Mouse (Mus musculus) C2C12 (cell line): ENCODE measurements around the gene Bmper. TPM values are rescaled to one million over a fixed set of nuclear protein-coding genes. Genes with fewer than 3 reads are reported as not detected.

Source experiments
- H3K27me3 ChIP-seq: one replicate; pipeline ENCODE4 v1.6.1; 2011; ENCODE audit not compliant: control insufficient read depth, insufficient read depth, insufficient read length
- H3K36me3 ChIP-seq: one replicate; pipeline ENCODE4 v1.6.1; 2011; ENCODE audit not compliant: control insufficient read depth, insufficient read depth
- H3K4me3 ChIP-seq: one replicate; pipeline ENCODE4 v1.5.1; 2011; ENCODE audit warnings: mild to moderate bottlenecking, control low read depth; ENCODE audit not compliant: poor library complexity, insufficient read depth, severe bottlenecking
- H3K79me2 ChIP-seq: one replicate; pipeline ENCODE4 v1.6.1; 2011; ENCODE audit not compliant: control insufficient read depth, insufficient read depth
- H3K79me3 ChIP-seq: one replicate; pipeline ENCODE4 v1.6.1; 2011; ENCODE audit warnings: low read depth, control low read depth
- H3ac ChIP-seq: one replicate; pipeline ENCODE3; 2011; ENCODE audit warnings: low read depth; ENCODE audit not compliant: control insufficient read depth, insufficient read length
- CEBPB ChIP-seq: IDR thresholded peaks from one replicate; pipeline ENCODE4 v1.6.1; 2011; ENCODE audit warnings: low read depth, mild to moderate bottlenecking, control low read depth, moderate library complexity
- CTCF ChIP-seq: IDR thresholded peaks from one replicate; pipeline ENCODE4 v1.5.1; 2011; ENCODE audit not compliant: control insufficient read depth, insufficient read depth, insufficient read length
- FOSL1 ChIP-seq: IDR thresholded peaks from one replicate; pipeline ENCODE4 v1.8.0; 2011; ENCODE audit warnings: mild to moderate bottlenecking, low read length; ENCODE audit not compliant: poor library complexity, insufficient read depth, severe bottlenecking
- MAX ChIP-seq: IDR thresholded peaks from one replicate; pipeline ENCODE4 v1.6.1; 2011; ENCODE audit warnings: mild to moderate bottlenecking, control low read depth
- MYOD1 ChIP-seq: IDR thresholded peaks from one replicate; pipeline ENCODE4 v1.6.1; 2011; ENCODE audit warnings: low read depth; ENCODE audit not compliant: control insufficient read depth, insufficient read length
- MYOG ChIP-seq: IDR thresholded peaks from one replicate; pipeline ENCODE4 v1.6.1; 2011; ENCODE audit not compliant: control insufficient read depth, insufficient read length; ENCODE audit errors: extremely low read depth
- USF1 ChIP-seq: IDR thresholded peaks from one replicate; pipeline ENCODE4 v1.6.1; 2011; ENCODE audit warnings: low read depth, mild to moderate bottlenecking, control low read depth, moderate library complexity
- polyA plus RNA-seq: library from polyadenylated mRNA; unstranded; fragments of >200 nt; fragmentation: generic; extraction: Trizol; gene quantifications from one replicate; pipeline ENCODE4 v1.2.1, GENCODE M21; 2012; ENCODE audit warnings: missing spikeins

Gene Bmper
- polyA plus RNA-seq, 1 experiment, result 1.2 TPM

DNA sequence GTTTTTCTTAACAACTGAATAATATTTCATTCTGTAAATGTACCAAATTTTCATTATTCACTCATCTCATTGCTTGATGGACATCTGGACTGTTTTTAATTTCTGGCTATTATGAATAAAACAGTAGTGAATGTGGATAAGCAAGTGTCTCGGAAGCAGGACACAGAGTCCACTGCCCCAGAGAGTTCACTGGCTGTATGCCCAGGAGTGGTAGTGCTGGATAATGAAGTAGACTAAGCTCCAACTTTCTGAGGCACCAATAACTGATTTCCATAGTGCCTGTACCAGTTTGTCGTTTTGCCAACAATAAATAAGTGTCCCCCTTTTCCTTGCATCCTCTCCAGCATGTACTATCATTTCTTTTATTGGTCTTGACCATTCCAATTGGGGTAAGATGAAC is 190.1 kb downstream of the Bmper start:
- Histone ChIP-seq H3K27me3 (no peaks in the 10 kb centered on the region), H3K79me2 (no peaks in the 10 kb centered on the region), H3K36me3 (no peaks in the 10 kb centered on the region), H3ac (no peak overlapping the region), H3K4me3 (no peak overlapping the region), H3K79me3 (no peaks in the 10 kb centered on the region)
- no peak for TF ChIP-seq FOSL1
- no peak for TF ChIP-seq CTCF
- TF ChIP-seq USF1, result no peak
- TF ChIP-seq MAX, result no peak
- TF ChIP-seq MYOG, result no peak
- TF ChIP-seq CEBPB, result no peak
- no peak for TF ChIP-seq MYOD1

DNA sequence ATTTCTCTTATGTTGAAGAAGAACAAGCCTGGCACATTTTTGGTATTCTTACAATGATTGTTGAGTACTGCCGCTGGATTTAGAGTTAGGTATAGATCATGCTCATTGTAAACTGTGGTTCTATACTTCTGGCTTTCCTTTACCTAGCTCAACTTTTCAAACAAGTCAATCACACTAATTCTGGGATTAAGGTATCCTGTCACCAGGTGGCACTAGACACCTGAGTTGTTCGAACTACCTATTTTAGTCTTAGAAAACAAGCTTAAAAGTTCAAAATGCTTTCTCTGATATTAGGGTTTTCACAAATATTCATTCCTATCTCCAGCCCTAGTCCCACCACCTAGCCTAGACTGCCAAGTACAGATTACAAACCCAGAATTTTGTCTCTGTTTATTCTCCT is 196.2 kb downstream of the Bmper start:
- no peak overlapping the region for H3K4me3 ChIP-seq
- no peaks in the 10 kb centered on the region for H3K79me3 ChIP-seq
- no peak for TF ChIP-seq CTCF
- no peak for TF ChIP-seq CEBPB
- no peak for TF ChIP-seq FOSL1
- TF ChIP-seq MAX, result no peak
- TF ChIP-seq MYOG, result no peak
- no peak for TF ChIP-seq MYOD1
- TF ChIP-seq USF1, result no peak
- no peaks in the 10 kb centered on the region for H3K79me2 ChIP-seq
- no peak overlapping the region for H3ac ChIP-seq
- no peaks in the 10 kb centered on the region for H3K27me3 ChIP-seq
- no peaks in the 10 kb centered on the region for H3K36me3 ChIP-seq

DNA sequence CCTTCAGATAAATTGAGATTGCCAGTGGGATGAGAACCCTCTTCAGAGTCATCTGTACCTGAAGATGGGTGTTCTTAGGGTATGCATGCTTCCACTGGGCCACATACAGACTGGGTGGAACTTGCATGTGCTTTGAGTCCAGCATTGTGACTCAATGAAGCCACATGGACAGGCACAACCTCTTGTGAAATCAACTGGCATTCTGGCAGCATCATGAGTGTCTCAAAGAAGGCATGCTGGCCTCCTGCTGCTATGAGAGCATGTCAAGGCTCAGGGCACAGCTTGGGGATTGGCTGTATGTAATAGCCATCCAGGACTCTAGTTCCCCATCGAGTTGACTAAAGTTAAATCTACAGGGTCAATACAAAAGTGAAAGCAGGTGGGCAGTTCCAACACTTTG is 200.9 kb downstream of the Bmper start:
- no peaks in the 10 kb centered on the region for H3K79me3 ChIP-seq
- H3K79me2 ChIP-seq, result no peaks in the 10 kb centered on the region
- no peak overlapping the region for H3ac ChIP-seq
- H3K4me3 ChIP-seq, result no peak overlapping the region
- TF ChIP-seq FOSL1 (no peak), CTCF (no peak), MAX (no peak), MYOG (no peak), USF1 (no peak), CEBPB (no peak), MYOD1 (no peak)
- H3K36me3 ChIP-seq, result no peaks in the 10 kb centered on the region
- no peaks in the 10 kb centered on the region for H3K27me3 ChIP-seq

DNA sequence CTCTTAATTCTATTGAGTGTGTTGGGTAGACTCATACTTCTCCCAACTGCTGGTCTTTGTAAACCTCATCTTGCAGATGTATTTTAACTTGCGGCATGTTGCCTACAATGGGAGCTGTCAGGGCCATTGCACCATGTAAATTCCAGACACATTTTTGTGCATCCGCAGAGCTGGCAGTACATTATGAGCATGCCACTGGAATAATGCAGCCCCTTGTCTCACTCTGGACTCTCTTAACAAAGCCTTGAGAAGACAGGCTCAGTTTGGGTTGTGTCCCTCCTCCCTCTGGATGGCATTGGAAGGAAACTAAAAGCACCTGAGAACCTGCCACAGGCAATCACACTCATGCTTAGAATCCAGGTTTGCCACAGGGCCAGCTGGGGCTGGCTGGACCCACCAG is 209.8 kb downstream of the Bmper start:
- no peaks in the 10 kb centered on the region for H3K79me3 ChIP-seq
- no peaks in the 10 kb centered on the region for H3K27me3 ChIP-seq
- H3K4me3 ChIP-seq, result no peak overlapping the region
- H3K36me3 ChIP-seq, result no peaks in the 10 kb centered on the region
- TF ChIP-seq CTCF (no peak), MYOD1 (no peak), MYOG (no peak), CEBPB (no peak), MAX (no peak), USF1 (no peak), FOSL1 (no peak)
- no peaks in the 10 kb centered on the region for H3K79me2 ChIP-seq
- H3ac ChIP-seq, result no peak overlapping the region

DNA sequence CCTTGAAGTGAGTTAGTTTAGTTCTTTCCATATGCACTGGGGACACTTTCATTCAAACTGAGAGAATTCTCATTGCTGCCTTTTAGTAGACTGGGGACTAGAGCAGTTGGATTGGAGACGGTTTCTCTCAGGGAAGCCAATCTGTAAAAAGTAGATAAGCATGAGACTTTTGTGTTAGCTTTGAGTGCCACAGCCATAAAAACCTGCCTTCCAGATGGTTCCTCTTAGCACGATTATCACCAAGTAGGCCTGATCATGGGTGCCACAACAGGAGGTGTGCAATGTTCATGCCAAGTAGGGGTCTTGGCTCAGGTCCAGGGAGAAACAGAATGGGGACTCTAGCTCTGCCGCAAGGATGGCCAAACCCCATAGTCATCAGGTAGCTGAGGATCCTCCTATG is 210.4 kb downstream of the Bmper start:
- no peak for TF ChIP-seq MAX
- no peak for TF ChIP-seq CEBPB
- TF ChIP-seq USF1, result no peak
- no peak for TF ChIP-seq FOSL1
- TF ChIP-seq CTCF, result no peak
- no peak for TF ChIP-seq MYOD1
- TF ChIP-seq MYOG, result no peak
- Histone ChIP-seq H3ac (no peak overlapping the region), H3K4me3 (no peak overlapping the region), H3K36me3 (no peaks in the 10 kb centered on the region), H3K27me3 (no peaks in the 10 kb centered on the region), H3K79me3 (no peaks in the 10 kb centered on the region), H3K79me2 (no peaks in the 10 kb centered on the region)

DNA sequence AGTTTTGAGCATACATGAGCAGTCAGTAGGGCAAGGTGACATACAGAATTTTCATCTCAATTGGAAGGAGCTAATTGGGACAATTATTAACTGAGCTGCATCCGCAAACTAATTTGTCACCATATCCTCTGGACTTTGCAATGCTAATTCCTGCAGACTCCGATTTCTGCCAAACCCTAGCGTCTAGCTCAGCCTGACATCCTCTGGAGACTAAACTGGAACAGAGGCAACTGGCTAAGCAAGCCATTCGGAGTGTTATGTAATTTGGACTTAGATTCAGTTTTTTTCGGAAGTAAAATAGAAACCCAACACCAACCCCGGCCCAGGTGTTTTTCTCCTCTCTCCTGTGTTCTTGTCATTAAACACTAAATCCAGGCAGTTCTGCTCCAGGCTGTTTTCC is 213.9 kb downstream of the Bmper start:
- Histone ChIP-seq H3K79me2 (no peaks in the 10 kb centered on the region), H3ac (no peak overlapping the region), H3K36me3 (no peaks in the 10 kb centered on the region), H3K27me3 (no peaks in the 10 kb centered on the region), H3K4me3 (no peak overlapping the region), H3K79me3 (no peaks in the 10 kb centered on the region)
- no peak for TF ChIP-seq CEBPB
- no peak for TF ChIP-seq MYOG
- TF ChIP-seq CTCF, result no peak
- TF ChIP-seq USF1, result no peak
- TF ChIP-seq MAX, result no peak
- no peak for TF ChIP-seq MYOD1
- no peak for TF ChIP-seq FOSL1
